Mouse (Mus musculus) C2C12 (cell line): ENCODE results near the gene Asic2. TPM values are rescaled to one million over a fixed set of nuclear protein-coding genes. Genes with fewer than 3 reads are reported as not detected.

Experiments
- H3K27me3 ChIP-seq: one replicate; pipeline ENCODE4 v1.6.1; 2011; ENCODE audit not compliant: control insufficient read depth, insufficient read depth, insufficient read length
- H3K36me3 ChIP-seq: one replicate; pipeline ENCODE4 v1.6.1; 2011; ENCODE audit not compliant: control insufficient read depth, insufficient read depth
- H3K4me3 ChIP-seq: one replicate; pipeline ENCODE4 v1.5.1; 2011; ENCODE audit warnings: mild to moderate bottlenecking, control low read depth; ENCODE audit not compliant: poor library complexity, insufficient read depth, severe bottlenecking
- H3K79me2 ChIP-seq: one replicate; pipeline ENCODE4 v1.6.1; 2011; ENCODE audit not compliant: control insufficient read depth, insufficient read depth
- H3K79me3 ChIP-seq: one replicate; pipeline ENCODE4 v1.6.1; 2011; ENCODE audit warnings: low read depth, control low read depth
- H3ac ChIP-seq: one replicate; pipeline ENCODE3; 2011; ENCODE audit warnings: low read depth; ENCODE audit not compliant: control insufficient read depth, insufficient read length
- CEBPB ChIP-seq: IDR thresholded peaks from one replicate; pipeline ENCODE4 v1.6.1; 2011; ENCODE audit warnings: low read depth, mild to moderate bottlenecking, control low read depth, moderate library complexity
- CTCF ChIP-seq: IDR thresholded peaks from one replicate; pipeline ENCODE4 v1.5.1; 2011; ENCODE audit not compliant: control insufficient read depth, insufficient read depth, insufficient read length
- FOSL1 ChIP-seq: IDR thresholded peaks from one replicate; pipeline ENCODE4 v1.8.0; 2011; ENCODE audit warnings: mild to moderate bottlenecking, low read length; ENCODE audit not compliant: poor library complexity, insufficient read depth, severe bottlenecking
- MAX ChIP-seq: IDR thresholded peaks from one replicate; pipeline ENCODE4 v1.6.1; 2011; ENCODE audit warnings: mild to moderate bottlenecking, control low read depth
- MYOD1 ChIP-seq: IDR thresholded peaks from one replicate; pipeline ENCODE4 v1.6.1; 2011; ENCODE audit warnings: low read depth; ENCODE audit not compliant: control insufficient read depth, insufficient read length
- MYOG ChIP-seq: IDR thresholded peaks from one replicate; pipeline ENCODE4 v1.6.1; 2011; ENCODE audit not compliant: control insufficient read depth, insufficient read length; ENCODE audit errors: extremely low read depth
- USF1 ChIP-seq: IDR thresholded peaks from one replicate; pipeline ENCODE4 v1.6.1; 2011; ENCODE audit warnings: low read depth, mild to moderate bottlenecking, control low read depth, moderate library complexity
- polyA plus RNA-seq: library from polyadenylated mRNA; unstranded; fragments of >200 nt; fragmentation: generic; extraction: Trizol; gene quantifications from one replicate; pipeline ENCODE4 v1.2.1, GENCODE M21; 2012; ENCODE audit warnings: missing spikeins

Gene Asic2
- polyA plus RNA-seq, 1 experiment = not detected

GRCm38 (mm10) chr11:80878026-80878425, 1090.2 kb downstream of the Asic2 start:
- Histone ChIP-seq H3K79me2 (no peaks in the 10 kb centered on the region), H3K79me3 (no peaks in the 10 kb centered on the region), H3ac (no peak overlapping the region), H3K27me3 (peaks cover 21% of the 10 kb centered on the region), H3K36me3 (no peaks in the 10 kb centered on the region), H3K4me3 (no peak overlapping the region)
- TF ChIP-seq USF1 (no peak), FOSL1 (no peak), CTCF (no peak), MYOG (no peak), CEBPB (no peak), MYOD1 (no peak), MAX (no peak)

DNA sequence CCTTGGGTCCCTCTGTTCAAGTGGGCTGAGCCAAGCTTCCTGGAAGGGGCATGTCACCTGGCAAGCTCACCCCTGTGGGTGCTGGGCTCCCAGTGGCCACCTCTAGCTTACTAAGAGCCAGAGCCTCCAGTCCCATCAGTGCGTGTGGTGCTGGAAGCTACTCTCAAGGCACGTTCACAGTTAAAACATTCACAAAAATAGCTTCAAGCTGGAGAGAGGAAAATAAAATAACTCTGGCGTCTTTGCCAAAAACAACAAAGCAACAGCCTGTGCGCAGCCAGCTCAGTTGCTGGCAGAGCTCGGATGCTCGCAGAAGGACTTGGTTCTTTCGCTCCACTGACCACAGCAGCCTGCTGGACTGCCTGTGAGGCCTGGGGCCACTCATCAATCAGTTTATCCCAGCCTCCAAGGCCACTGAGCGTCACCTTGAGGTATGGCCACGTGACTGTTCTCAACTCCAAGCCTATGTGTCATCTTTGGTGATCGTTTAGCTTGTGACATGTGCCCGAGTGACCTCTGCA, 1091.1 kb downstream of the Asic2 start:
- H3K79me2 ChIP-seq = no peaks in the 10 kb centered on the region
- no peak overlapping the region for H3ac ChIP-seq
- H3K79me3 ChIP-seq = no peaks in the 10 kb centered on the region
- TF ChIP-seq MYOG (no peak), USF1 (peak; percentile 54)
- H3K27me3 ChIP-seq = peaks cover 16% of the 10 kb centered on the region
- no peaks in the 10 kb centered on the region for H3K36me3 ChIP-seq
- no peak overlapping the region for H3K4me3 ChIP-seq

GRCm38 (mm10) chr11:80872509-80873474, 1095.5 kb downstream of the Asic2 start:
- no peaks in the 10 kb centered on the region for H3K79me3 ChIP-seq
- no peaks in the 10 kb centered on the region for H3K36me3 ChIP-seq
- TF ChIP-seq MAX (no peak), CTCF (peak; percentile 39)
- no peaks in the 10 kb centered on the region for H3K79me2 ChIP-seq
- H3K4me3 ChIP-seq = no peak overlapping the region
- H3K27me3 ChIP-seq = peaks cover 17% of the 10 kb centered on the region
- no peak overlapping the region for H3ac ChIP-seq

DNA sequence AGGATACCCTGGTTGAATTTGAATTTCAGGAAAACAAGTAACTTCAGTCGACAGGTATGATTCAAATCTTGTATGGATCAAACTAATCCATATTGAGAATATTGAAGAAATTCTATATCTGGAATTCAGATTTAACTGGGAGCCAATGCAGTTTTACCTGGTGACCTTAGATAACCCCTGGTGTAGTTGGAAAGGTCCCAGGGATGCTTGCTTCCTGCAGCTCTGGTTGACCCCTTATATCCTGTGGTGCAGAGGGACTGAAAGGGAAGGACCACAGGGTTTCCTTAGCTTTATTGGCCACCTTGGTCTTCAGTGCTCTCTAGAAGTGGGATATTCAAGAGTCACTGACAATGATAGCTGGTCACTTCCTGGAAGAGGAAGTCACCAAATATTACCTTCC, 1100.2 kb downstream of the Asic2 start:
- Histone ChIP-seq H3K79me2 (no peaks in the 10 kb centered on the region), H3K27me3 (peaks cover 24% of the 10 kb centered on the region), H3K4me3 (no peak overlapping the region), H3K79me3 (no peaks in the 10 kb centered on the region), H3ac (no peak overlapping the region), H3K36me3 (no peaks in the 10 kb centered on the region)
- TF ChIP-seq MAX (no peak), MYOD1 (no peak), FOSL1 (no peak), CTCF (no peak)

- Histone ChIP-seq H3K79me2 (no peaks in the 10 kb centered on the region), H3K36me3 (no peaks in the 10 kb centered on the region), H3K4me3 (no peak overlapping the region), H3K27me3 (peaks cover 25% of the 10 kb centered on the region), H3K79me3 (no peaks in the 10 kb centered on the region), H3ac (no peak overlapping the region)
- TF ChIP-seq CEBPB (no peak), FOSL1 (no peak), MYOD1 (no peak), CTCF (no peak), MYOG (no peak), USF1 (no peak), MAX (no peak)
Observed at GRCm38 (mm10) chr11:80862941-80863340, 1105.3 kb downstream of the Asic2 start.

GRCm38 (mm10) chr11:80858065-80858464, 1110.2 kb downstream of the Asic2 start, which contains the start of gene Spaca3:
Spaca3 (plus strand) TSS chr11:80858365.
- Histone ChIP-seq H3K36me3 (no peaks in the 10 kb centered on the region), H3ac (no peak within 1 kb of the TSS), H3K79me3 (no peaks in the 10 kb centered on the region), H3K4me3 (no peak within 1 kb of the TSS), H3K79me2 (no peaks in the 10 kb centered on the region), H3K27me3 (peaks cover 29% of the 10 kb centered on the region)
- TF ChIP-seq MYOD1 (no peak), FOSL1 (no peak), MAX (no peak), USF1 (no peak), MYOG (no peak), CEBPB (no peak)
